In genomic region chr1:54856502-54856901, GRCm38 (mm10) we compare ENCODE assay signal across 15 mouse cellular contexts.
"Had no signal": no experiment of that assay in that cellular context is flagged by ENCODE, and none has a peak within 500 bp of the region (broad histone marks: within the 10 kb centered on the region; RNA-seq: fewer than 3 reads in every experiment).

No protein-coding gene starts in this region.

- H3K9me3 ChIP-seq: megakaryocyte, embryonic 14.5 days; midbrain, embryonic 13.5 days; midbrain, embryonic 15.5 days; neural tube, embryonic 12.5 days; stomach, embryonic 15.5 days had no signal

- H3K27ac ChIP-seq: macrophage; midbrain, embryonic 13.5 days; midbrain, embryonic 15.5 days; neural tube, embryonic 12.5 days; stomach, embryonic 15.5 days; stomach, postnatal 0 days had no signal

- H3K9ac ChIP-seq: liver, postnatal 0 days; midbrain, embryonic 13.5 days; midbrain, embryonic 15.5 days; neural tube, embryonic 12.5 days; stomach, embryonic 15.5 days had no signal

- H3K4me2 ChIP-seq: midbrain, embryonic 11.5 days; midbrain, embryonic 13.5 days; midbrain, embryonic 15.5 days; neural tube, embryonic 12.5 days; stomach, embryonic 15.5 days had no signal

- H3K36me3 ChIP-seq: midbrain, embryonic 13.5 days; midbrain, embryonic 15.5 days; neural tube, embryonic 12.5 days; stomach, embryonic 15.5 days had no signal

- DNase-seq: liver, postnatal 0 days; lung, adult 2 months; lung, postnatal 10 days; right cerebral cortex, postnatal 14 days; thymus, adult 2 months; thymus, postnatal 25 days; thymus, postnatal 4 days had no signal

- ATAC-seq: liver, postnatal 0 days; midbrain, embryonic 13.5 days; midbrain, embryonic 15.5 days had no signal

- H3K27me3 ChIP-seq: megakaryocyte, embryonic 14.5 days; midbrain, embryonic 13.5 days; midbrain, embryonic 15.5 days; neural tube, embryonic 12.5 days; stomach, embryonic 15.5 days had no signal

- H3K4me3 ChIP-seq: megakaryocyte, embryonic 14.5 days; midbrain, embryonic 13.5 days; midbrain, embryonic 15.5 days; neural tube, embryonic 12.5 days; stomach, embryonic 15.5 days had no signal
